8 mouse cellular contexts compared by ENCODE assay signal in genomic region chr3:52267652-52268486, GRCm38 (mm10). TPM values are rescaled to one million over a fixed set of nuclear protein-coding genes. Genes with fewer than 3 reads are reported as not detected.
A peak's percentile ranks its signal among the peaks of the same experiment; 100 is the strongest.
DNase-seq lines count a peak whose midpoint lies in the region; ATAC-seq and TF ChIP-seq lines count a peak whose summit lies in the region.

Gene Foxo1, plus strand, starts transcription at chr3:52268336.

- peaks cover 9% of the 10 kb centered on the region for H3K79me3 ChIP-seq in C2C12 (ENCODE audit: low read depth)

- peaks cover 10% of the 10 kb centered on the region for H3K4me1 ChIP-seq in heart, embryonic 11.5 days (ENCODE audit: control insufficient read depth, insufficient read depth, low read length)
- peaks cover 30% of the 10 kb centered on the region for H3K4me1 ChIP-seq in kidney, embryonic 16.5 days (ENCODE audit: insufficient read depth, low read length)
- H3K4me1 ChIP-seq in liver, embryonic 12.5 days = peaks cover 39% of the 10 kb centered on the region
- H3K4me1 ChIP-seq in stomach, embryonic 14.5 days (ENCODE audit: control insufficient read depth, insufficient read depth, low read length) = peaks cover 19% of the 10 kb centered on the region; the same call in 1 of the 2 replicates

- peaks cover 43% of the 10 kb centered on the region for H3K79me2 ChIP-seq in C2C12 (ENCODE audit: control insufficient read depth, insufficient read depth)

- peak within 1 kb of the TSS; percentile 92 for H3K9ac ChIP-seq in heart, embryonic 11.5 days (ENCODE audit: low read depth, low read length)
- H3K9ac ChIP-seq in kidney, embryonic 16.5 days (replicated peaks; ENCODE audit: low read length) = peak within 1 kb of the TSS; percentile 92
- H3K9ac ChIP-seq in liver, embryonic 12.5 days = peak within 1 kb of the TSS; percentile 81
- H3K9ac ChIP-seq in stomach, embryonic 14.5 days (replicated peaks; ENCODE audit: low read depth, low read length) = peak within 1 kb of the TSS; percentile 82

- under 1% methylated on average over 85 of the region's 85 CpGs for WGBS in heart, embryonic 11.5 days (ENCODE audit: insufficient replicate concordance)
- WGBS in kidney, embryonic 16.5 days = under 1% methylated on average over 84 of the region's 85 CpGs
- WGBS in liver, embryonic 12.5 days (ENCODE audit: insufficient replicate concordance) = under 1% methylated on average over 85 of the region's 85 CpGs
- under 1% methylated on average over 82 of the region's 85 CpGs for WGBS in stomach, embryonic 14.5 days

- H3K27me3 ChIP-seq in C2C12 (ENCODE audit: control insufficient read depth, insufficient read depth, insufficient read length) = no peaks in the 10 kb centered on the region
- H3K27me3 ChIP-seq in heart, embryonic 11.5 days (ENCODE audit: control insufficient read depth, insufficient read depth, low read length) = peaks cover 3% of the 10 kb centered on the region; the same call in 1 of the 2 replicates
- 0 out of 2 replicates have a peak, but pooled peaks cover 6% of the 10 kb centered on the region for H3K27me3 ChIP-seq in kidney, embryonic 16.5 days (ENCODE audit: insufficient read depth, low read length)
- H3K27me3 ChIP-seq in liver, embryonic 12.5 days (replicated peaks) = peaks cover 43% of the 10 kb centered on the region
- no peaks in the 10 kb centered on the region for H3K27me3 ChIP-seq in stomach, embryonic 14.5 days (ENCODE audit: control insufficient read depth, insufficient read depth, low read length)

- peak within 1 kb of the TSS; percentile 55 for H3K4me3 ChIP-seq in C2C12 (ENCODE audit: insufficient read depth, poor library complexity, severe bottlenecking)
- H3K4me3 ChIP-seq in heart, embryonic 11.5 days (ENCODE audit: low read depth, low read length) = peak within 1 kb of the TSS; percentile 93
- peak within 1 kb of the TSS; percentile 93 for H3K4me3 ChIP-seq in kidney, embryonic 16.5 days (ENCODE audit: low read length)
- H3K4me3 ChIP-seq in liver, embryonic 12.5 days = peak within 1 kb of the TSS; percentile 83
- H3K4me3 ChIP-seq in stomach, embryonic 14.5 days (ENCODE audit: low read depth, low read length) = peak within 1 kb of the TSS; percentile 89

- TF ChIP-seq CTCF in C2C12 (IDR thresholded peaks at IDR 0.05; ENCODE audit: control insufficient read depth, insufficient read depth, insufficient read length) = no peak
- TF ChIP-seq CTCF in brain, embryonic 14.5 days (IDR thresholded peaks at IDR 0.05; ENCODE audit: borderline replicate concordance, extremely low read depth, insufficient read depth, insufficient read length) = no peak

- peak within 1 kb of the TSS; percentile 86 for H3K4me2 ChIP-seq in heart, embryonic 11.5 days
- H3K4me2 ChIP-seq in kidney, embryonic 16.5 days (replicated peaks; ENCODE audit: low read depth, low read length) = peak within 1 kb of the TSS; percentile 91
- H3K4me2 ChIP-seq in liver, embryonic 12.5 days = peak within 1 kb of the TSS; percentile 98
- H3K4me2 ChIP-seq in stomach, embryonic 14.5 days (replicated peaks; ENCODE audit: low read depth, low read length) = peak within 1 kb of the TSS; percentile 97

- peak within 1 kb of the TSS; percentile 81 for H3ac ChIP-seq in C2C12 (ENCODE audit: control insufficient read depth, insufficient read length, low read depth)

- DNase-seq in brain, embryonic 14.5 days (ENCODE audit: low read depth) = peak; percentile 94
- peak; percentile 73 to 82 for DNase-seq in natural killer cell, adult 2 months (ENCODE audit: low spot score in 2 of 2)

- H3K36me3 ChIP-seq in C2C12 (ENCODE audit: control insufficient read depth, insufficient read depth) = no peaks in the 10 kb centered on the region
- no peaks in the 10 kb centered on the region for H3K36me3 ChIP-seq in heart, embryonic 11.5 days (ENCODE audit: control insufficient read depth, insufficient read depth, low read length)
- H3K36me3 ChIP-seq in kidney, embryonic 16.5 days (ENCODE audit: insufficient read depth, low read length) = no peaks in the 10 kb centered on the region
- no peaks in the 10 kb centered on the region for H3K36me3 ChIP-seq in liver, embryonic 12.5 days
- no peaks in the 10 kb centered on the region for H3K36me3 ChIP-seq in stomach, embryonic 14.5 days (ENCODE audit: control insufficient read depth, insufficient read depth, low read length)

- TF ChIP-seq POLR2A in brain, embryonic 14.5 days (IDR thresholded peaks at IDR 0.05; ENCODE audit: borderline replicate concordance, extremely low read depth, insufficient read depth, insufficient read length, poor library complexity, severe bottlenecking) = peak; percentile 58; the same call in 1 of the 2 replicates

- no peaks in the 10 kb centered on the region for H3K9me3 ChIP-seq in heart, embryonic 11.5 days (replicated peaks; ENCODE audit: control insufficient read depth, low read length)
- no peaks in the 10 kb centered on the region for H3K9me3 ChIP-seq in kidney, embryonic 16.5 days (ENCODE audit: low read length)
- no peaks in the 10 kb centered on the region for H3K9me3 ChIP-seq in liver, embryonic 12.5 days (replicated peaks)
- no peaks in the 10 kb centered on the region for H3K9me3 ChIP-seq in stomach, embryonic 14.5 days (ENCODE audit: control insufficient read depth, low read depth, low read length)

- peak; percentile 96 for ATAC-seq in erythroblast, adult 5-6 weeks (replicated peaks; ENCODE audit: low FRiP score, poor library complexity, severe bottlenecking)
- ATAC-seq in heart, embryonic 11.5 days (replicated peaks; ENCODE audit: insufficient number of reproducible peaks, low FRiP score, low TSS enrichment) = peak; percentile 91
- ATAC-seq in kidney, embryonic 16.5 days (ENCODE audit: low FRiP score, low TSS enrichment) = peak; percentile 93
- peak; percentile 91 for ATAC-seq in liver, embryonic 12.5 days
- peak; percentile 89 for ATAC-seq in stomach, embryonic 14.5 days (ENCODE audit: insufficient number of reproducible peaks, insufficient read depth, low FRiP score, low read depth)

- H3K27ac ChIP-seq in heart, embryonic 11.5 days (ENCODE audit: low read depth, low read length) = peak within 1 kb of the TSS; percentile 95
- peak within 1 kb of the TSS; percentile 94 for H3K27ac ChIP-seq in kidney, embryonic 16.5 days (ENCODE audit: low read length)
- peak within 1 kb of the TSS; percentile 80 for H3K27ac ChIP-seq in liver, embryonic 12.5 days
- peak within 1 kb of the TSS; percentile 93 for H3K27ac ChIP-seq in stomach, embryonic 14.5 days (ENCODE audit: low read length)

TF ChIP-seq in C2C12, 6 proteins besides CTCF, POLR2A, EP300 and RAD21:
- TF ChIP-seq FOSL1 (IDR thresholded peaks at IDR 0.05; ENCODE audit: insufficient read depth, low read length, poor library complexity, severe bottlenecking) = no peak
- TF ChIP-seq MAX (IDR thresholded peaks at IDR 0.05) = peak; percentile 34

RNA-seq across cellular contexts. Expression of gene Foxo1, which starts in this region (rescaled TPM):
- 5.9 TPM for polyA plus RNA-seq in C2C12 (2012; fragmentation: generic; extraction: Trizol)
- 3.5 and 5.8 TPM in 2 replicates for polyA plus RNA-seq in brain, embryonic 14.5 days (2012; rRNA removed)
- total RNA-seq in erythroblast, adult 5-6 weeks (2015; ENCODE audit: low replicate concordance) = 1.3 and 2.1 TPM in 2 replicates
- 0.26 and 0.56 TPM in 2 replicates for total RNA-seq in erythroblast, adult 5-6 weeks (2017; ENCODE audit: low replicate concordance)
- 7.1 and 7.8 TPM in 2 replicates for polyA plus RNA-seq in heart, embryonic 11.5 days (2014; fragmentation: Nextera tagmentation; extraction: Ambion mirVana)
- 5.9 and 6.5 TPM in 2 replicates for polyA plus RNA-seq in kidney, embryonic 16.5 days (2015; fragmentation: Nextera tagmentation; extraction: Ambion mirVana)
- polyA plus RNA-seq in liver, embryonic 12.5 days (2016; fragmentation: Nextera tagmentation; extraction: Ambion mirVana) = 2.5 and 2.6 TPM in 2 replicates
- polyA plus RNA-seq in stomach, embryonic 14.5 days (2014; fragmentation: Nextera tagmentation; extraction: Ambion mirVana) = 8.6 and 9.5 TPM in 2 replicates

Comparison
In these comparisons a context has a peak if more than half of its experiments do, and no peak if none do; other contexts are left out.
1. Peak in every context shown above with its lines: DNase-seq, ATAC-seq, H3K4me3 ChIP-seq and H3K27ac ChIP-seq.